Mouse (Mus musculus): ENCODE data around the gene Myh7b.

GRCm38 (mm10) chr2:155632138-155632936, 21.3 kb downstream of the Myh7b start:
- TF ChIP-seq CTCF (IDR thresholded peaks at IDR 0.05; ENCODE audit: borderline replicate concordance, control insufficient read depth, extremely low read depth, insufficient read depth, low read length, poor library complexity), result no peak
- TF ChIP-seq POLR2A (IDR thresholded peaks at IDR 0.05; ENCODE audit: control insufficient read depth, extremely low read depth, insufficient read depth, low read length, poor library complexity), result no peak
